Mouse (Mus musculus) ovary, adult 2 months (tissue): Measurements from ENCODE around the gene Ano5. TPM values are rescaled to one million over a fixed set of nuclear protein-coding genes. Genes with fewer than 3 reads are reported as not detected.

Experiments used
- polyA plus RNA-seq: library from polyadenylated mRNA; depleted of rRNA; stranded (reverse); fragments of >200 nt; gene quantifications from 2 replicates; pipeline ENCODE4 v1.2.3, GENCODE M21; 2012; rRNA removed

Ano5 gene
- polyA plus RNA-seq, result 0.35 and 0.38 TPM in 2 replicates

GRCm38 (mm10) chr7:51510671-51511651, at the start of gene Ano5:
TSS of gene Ano5 (plus strand) at chr7:51511029.

GRCm38 (mm10) chr7:51621694-51622145, 110.9 kb downstream of the Ano5 start, which contains the start of gene Slc17a6:
TSS of gene Slc17a6 (plus strand) at chr7:51622006.

Other genes starting within 250 kb of the Ano5 start
- gene Slc17a6, start 111.0 kb downstream of the Ano5 start, polyA plus RNA-seq, result not detected in 2 replicates